Mouse (Mus musculus): ENCODE measurements at regions not wholly inside any gene's neighbourhood (a gene's known extent, or its start where the extent isn't known, plus 50 kb on each side); places are given as distances from the start of the nearest gene placed in this dataset.
A peak's percentile ranks its signal among the peaks of the same experiment; 100 is the strongest.
"Not testable (repeated sequence)": the region's sequence is repeated elsewhere in the genome, so short reads cannot be mapped to it uniquely, and the experiment has no call there.

DNA sequence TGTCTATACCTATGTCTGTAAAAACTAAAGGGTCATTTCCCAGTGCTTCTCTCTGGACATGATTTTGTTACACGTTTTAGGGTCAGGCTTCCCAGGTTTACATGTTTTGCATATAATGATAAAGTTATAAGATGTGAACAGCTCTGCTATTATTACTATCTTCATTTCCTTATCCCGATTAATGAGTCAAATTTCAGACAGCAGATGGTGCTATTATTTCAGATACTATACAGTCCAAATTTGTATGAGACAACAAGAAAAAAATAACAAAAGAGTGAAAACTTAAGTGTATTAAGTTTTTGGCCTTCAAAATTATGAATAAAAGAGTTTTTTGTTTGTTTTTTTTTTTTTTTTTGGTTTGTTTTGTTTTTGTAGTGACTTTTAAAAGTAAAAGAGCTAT lies 922.9 kb upstream of the Ppp6c start:
- Histone ChIP-seq H3K4me3 (no peak overlapping the region), H3K9ac (no peak overlapping the region), H3K4me1 (no peaks in the 10 kb centered on the region), H3K4me2 (replicated peaks) (no peak overlapping the region), H3K9me3 (no peaks in the 10 kb centered on the region), H3K27ac (no peak overlapping the region), H3K27me3 (no peaks in the 10 kb centered on the region), H3K36me3 (no peaks in the 10 kb centered on the region)
- no peak for ATAC-seq (ENCODE audit: insufficient number of reproducible peaks, insufficient read depth, low FRiP score, low TSS enrichment)
- WGBS = 63% methylated on average over 2 of the region's 2 CpGs

DNA sequence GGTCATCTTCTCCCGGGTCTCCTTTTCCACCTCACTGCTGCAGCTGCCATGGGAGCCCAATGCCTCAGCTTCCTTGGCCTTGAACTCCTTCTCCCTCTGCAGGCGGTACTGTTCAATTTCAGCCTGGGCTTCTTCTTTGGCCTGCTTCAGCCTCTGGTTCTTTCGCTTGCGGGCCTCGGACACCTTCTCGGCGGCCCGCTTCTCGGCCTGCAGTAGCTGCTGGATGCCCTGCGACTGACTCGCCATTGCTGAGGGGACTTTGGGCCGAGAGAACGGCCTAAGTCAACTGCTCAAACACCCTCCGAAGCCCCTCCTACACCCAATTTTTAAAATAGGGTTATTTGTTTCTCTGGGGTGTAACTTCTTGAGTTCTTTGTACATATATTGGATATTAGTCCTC lies 901.4 kb upstream of the Ppp6c start:
- not testable (repeated sequence) for H3K27ac ChIP-seq; H3K4me3 ChIP-seq; H3K9me3 ChIP-seq; H3K4me2 ChIP-seq (replicated peaks); H3K27me3 ChIP-seq; H3K36me3 ChIP-seq; ATAC-seq (ENCODE audit: insufficient number of reproducible peaks, insufficient read depth, low FRiP score, low TSS enrichment); H3K9ac ChIP-seq; H3K4me1 ChIP-seq
- WGBS = 91% methylated on average over 14 of the region's 14 CpGs

DNA sequence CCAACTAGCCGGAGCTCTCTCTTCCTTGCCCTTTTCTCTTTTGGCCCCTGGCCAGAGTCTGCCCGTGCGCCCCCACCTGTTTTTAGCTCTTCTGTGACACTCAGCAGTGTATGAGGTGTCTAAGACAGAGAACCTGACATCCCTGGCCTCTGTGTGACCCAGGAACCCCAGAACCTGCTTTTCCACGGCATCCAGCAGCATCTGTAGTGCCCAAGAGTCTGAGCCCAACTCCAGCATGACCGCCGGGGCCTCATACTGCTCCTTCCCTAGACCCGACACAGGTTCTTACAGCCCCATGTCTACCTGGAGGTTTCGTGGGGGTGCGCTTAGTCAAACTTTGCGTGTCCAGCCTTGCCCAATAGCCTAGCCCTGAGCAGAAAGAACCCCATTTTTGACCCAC lies 892.9 kb upstream of the Ppp6c start:
- H3K4me3 ChIP-seq = no peak overlapping the region
- no peaks in the 10 kb centered on the region for H3K4me1 ChIP-seq
- no peak overlapping the region for H3K9ac ChIP-seq
- 91% methylated on average over 10 of the region's 10 CpGs for WGBS
- H3K9me3 ChIP-seq = no peaks in the 10 kb centered on the region
- no peaks in the 10 kb centered on the region for H3K27me3 ChIP-seq
- ATAC-seq (ENCODE audit: insufficient number of reproducible peaks, insufficient read depth, low FRiP score, low TSS enrichment) = 0 out of 2 replicates have a peak, but pooled peaks have one; percentile 6
- H3K4me2 ChIP-seq (replicated peaks) = no peak overlapping the region
- H3K27ac ChIP-seq = no peak overlapping the region
- no peaks in the 10 kb centered on the region for H3K36me3 ChIP-seq

DNA sequence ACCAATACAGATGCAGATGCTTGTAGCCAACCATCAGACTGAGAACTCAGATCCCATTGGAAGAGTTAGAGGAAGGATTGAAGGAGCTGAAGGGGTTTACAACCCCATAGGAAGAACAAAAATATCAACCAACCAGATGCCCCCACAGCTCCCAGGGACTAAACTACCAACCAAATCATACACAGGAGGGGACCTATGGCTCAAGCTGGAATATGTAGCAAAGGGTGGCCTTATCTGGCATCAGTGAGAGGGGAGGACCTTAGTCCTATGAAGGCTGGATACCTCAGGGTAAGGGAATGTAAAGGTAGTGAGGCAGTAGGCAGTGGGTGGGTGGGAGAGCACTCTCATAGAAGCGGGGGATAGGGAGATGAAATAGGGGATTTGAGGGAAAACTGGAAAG lies 888.2 kb upstream of the Ppp6c start:
- Histone ChIP-seq H3K4me3 (no peak overlapping the region), H3K9me3 (no peaks in the 10 kb centered on the region), H3K27me3 (no peaks in the 10 kb centered on the region), H3K9ac (no peak overlapping the region), H3K27ac (no peak overlapping the region), H3K36me3 (no peaks in the 10 kb centered on the region), H3K4me1 (no peaks in the 10 kb centered on the region), H3K4me2 (replicated peaks) (no peak overlapping the region)
- no peak for ATAC-seq (ENCODE audit: insufficient number of reproducible peaks, insufficient read depth, low FRiP score, low TSS enrichment)
- WGBS = 79% methylated on average over 1 of the region's 1 CpGs

Data from embryonic facial prominence, embryonic 12.5 days (tissue).